8 mouse cellular contexts compared by ENCODE assay signal in the genomic region with DNA sequence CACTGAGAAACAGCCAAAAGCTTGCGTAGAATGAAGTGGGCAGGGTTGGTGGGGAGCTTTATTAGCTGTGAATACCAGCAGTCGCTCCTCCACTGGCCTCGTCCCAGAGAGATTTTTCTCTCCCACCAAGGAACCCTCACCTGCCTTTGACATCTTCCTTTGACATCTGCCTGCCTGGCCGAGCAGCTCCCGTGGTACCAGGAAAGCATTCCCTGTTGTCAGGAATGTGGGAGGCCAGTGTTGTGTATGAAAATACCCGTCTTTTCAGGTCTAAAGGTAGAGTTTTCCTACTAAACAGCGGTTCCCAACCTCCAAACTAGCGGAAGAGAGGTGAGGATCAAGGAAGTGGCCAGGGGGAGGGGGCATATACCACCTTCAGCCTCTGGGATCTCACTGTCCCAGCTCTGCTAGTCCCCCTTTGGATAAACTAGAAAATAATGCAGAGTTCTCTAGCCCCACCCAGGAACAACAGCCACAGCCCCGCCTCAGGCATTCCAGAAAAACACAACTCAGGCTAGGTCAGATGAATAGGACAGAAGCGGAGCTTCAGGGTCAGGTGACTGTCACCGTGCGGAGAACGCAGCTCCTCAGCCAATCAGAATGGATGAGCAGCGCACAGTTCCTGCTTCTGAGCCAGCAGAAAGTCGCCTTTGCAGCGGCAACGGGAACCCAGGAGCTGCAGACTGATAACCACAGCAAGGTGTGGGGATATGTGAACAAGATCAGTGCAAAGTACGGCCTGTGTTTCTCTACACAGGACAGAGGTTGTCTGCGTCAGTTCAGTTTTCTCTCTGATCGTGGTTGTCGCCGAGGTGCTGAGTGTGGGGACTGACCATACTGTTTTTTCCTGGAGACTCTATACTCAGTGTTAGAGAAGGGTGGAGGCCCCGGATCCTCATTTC. TPM values are rescaled to one million over a fixed set of nuclear protein-coding genes. Genes with fewer than 3 reads are reported as not detected.
DNase-seq lines count a peak whose midpoint lies in the region; ATAC-seq and TF ChIP-seq lines count a peak whose summit lies in the region.

No protein-coding gene starts in this region.

- peak overlapping the region; percentile 48 for H3K27ac ChIP-seq in MEL (ENCODE audit: control insufficient read depth, low read depth, low read length)
- H3K27ac ChIP-seq in forebrain, embryonic 16.5 days (ENCODE audit: low read length) = no peak overlapping the region
- peak overlapping the region; percentile 77 for H3K27ac ChIP-seq in liver, embryonic 15.5 days (replicated peaks)
- no peak overlapping the region for H3K27ac ChIP-seq in neural tube, embryonic 11.5 days (ENCODE audit: low read depth, low read length)
- H3K27ac ChIP-seq in stomach, postnatal 0 days (replicated peaks) = 0 out of 2 replicates have a peak overlapping the region, but pooled peaks have one; percentile 24

- H3K79me2 ChIP-seq in MEL (ENCODE audit: control insufficient read depth, insufficient read depth, low read length, poor library complexity) = no peaks in the 10 kb centered on the region

- H3K36me3 ChIP-seq in MEL (ENCODE audit: control insufficient read depth in 1 of 2, insufficient read depth in 2 of 2, low read length in 2 of 2) = peaks cover 0 to 10% of the 10 kb centered on the region in 2 experiments; a peak in 2 of 4 replicates
- no peaks in the 10 kb centered on the region for H3K36me3 ChIP-seq in forebrain, embryonic 16.5 days (ENCODE audit: control insufficient read depth, insufficient read depth)
- H3K36me3 ChIP-seq in liver, embryonic 15.5 days (replicated peaks) = no peaks in the 10 kb centered on the region
- no peaks in the 10 kb centered on the region for H3K36me3 ChIP-seq in neural tube, embryonic 11.5 days (ENCODE audit: control insufficient read depth, insufficient read depth, low read length)
- H3K36me3 ChIP-seq in stomach, postnatal 0 days (ENCODE audit: control insufficient read depth, insufficient read depth, low read length) = no peaks in the 10 kb centered on the region

- intact Hi-C loops in heart, postnatal 25 days (cut with DNase I) = loop anchor here (2.0 kb wide), 1 partner anchor 16 kb away; no protein-coding TSS in a partner anchor

- H3K9me3 ChIP-seq in MEL (replicated peaks; ENCODE audit: insufficient read depth, low read length) = no peaks in the 10 kb centered on the region
- no peaks in the 10 kb centered on the region for H3K9me3 ChIP-seq in forebrain, embryonic 16.5 days (ENCODE audit: control insufficient read depth, low read length)
- H3K9me3 ChIP-seq in liver, embryonic 15.5 days (replicated peaks) = no peaks in the 10 kb centered on the region
- no peaks in the 10 kb centered on the region for H3K9me3 ChIP-seq in neural tube, embryonic 11.5 days (ENCODE audit: control insufficient read depth, low read length)
- no peaks in the 10 kb centered on the region for H3K9me3 ChIP-seq in stomach, postnatal 0 days (ENCODE audit: control insufficient read depth, low read length)

- TF ChIP-seq CTCF in MEL (IDR thresholded peaks at IDR 0.05 in 2 of 3, conservative IDR thresholded peaks at IDR 0.05 in 1 of 3; ENCODE audit: control insufficient read depth in 1 of 3, insufficient read depth in 1 of 3, low read depth in 2 of 3, low read length in 3 of 3, poor library complexity in 1 of 3, severe bottlenecking in 1 of 3) = no peak
- TF ChIP-seq CTCF in stomach, postnatal 0 days (IDR thresholded peaks at IDR 0.05; ENCODE audit: low read depth) = no peak

- peaks cover 9 to 11% of the 10 kb centered on the region in 2 experiments for H3K4me1 ChIP-seq in MEL (ENCODE audit: control insufficient read depth in 1 of 2, insufficient read depth in 2 of 2, low read length in 2 of 2)
- H3K4me1 ChIP-seq in forebrain, embryonic 16.5 days (replicated peaks; ENCODE audit: control insufficient read depth, insufficient read depth, low read length) = peaks cover 6% of the 10 kb centered on the region
- peaks cover 22% of the 10 kb centered on the region for H3K4me1 ChIP-seq in liver, embryonic 15.5 days (replicated peaks)
- 0 out of 2 replicates have a peak, but pooled peaks cover 3% of the 10 kb centered on the region for H3K4me1 ChIP-seq in neural tube, embryonic 11.5 days (ENCODE audit: control insufficient read depth, insufficient read depth, low read length)
- peaks cover 4% of the 10 kb centered on the region; the same call in 1 of the 2 replicates for H3K4me1 ChIP-seq in stomach, postnatal 0 days (replicated peaks; ENCODE audit: control insufficient read depth, insufficient read depth)

- TF ChIP-seq POLR2A in MEL (IDR thresholded peaks at IDR 0.05; ENCODE audit: control insufficient read depth in 1 of 2, insufficient read depth in 1 of 2, low read depth in 1 of 2, low read length in 2 of 2, poor library complexity in 1 of 2) = peak; percentile 48 to 74; a peak in 2 of 4 replicates

- DNase-seq in MEL (ENCODE audit: low read depth, low spot score) = peak; percentile 93
- DNase-seq in cerebellum, adult 18-20 months = peak; percentile 80 to 87
- peak; percentile 52 for DNase-seq in heart, postnatal 25 days (ENCODE audit: low spot score)
- peak; percentile 74 for DNase-seq in layer of hippocampus, adult 11-12 months (ENCODE audit: low spot score)
- DNase-seq in neural tube, embryonic 11.5 days (ENCODE audit: low spot score) = peak; percentile 72
- DNase-seq in stomach, postnatal 0 days (ENCODE audit: low spot score) = peak; percentile 68

- ATAC-seq in forebrain, embryonic 16.5 days = peak; percentile 95
- ATAC-seq in liver, embryonic 15.5 days (ENCODE audit: insufficient read depth) = peak; percentile 94
- ATAC-seq in neural tube, embryonic 11.5 days (ENCODE audit: insufficient read depth, low FRiP score, low TSS enrichment) = peak; percentile 97
- ATAC-seq in stomach, postnatal 0 days (ENCODE audit: low FRiP score, low TSS enrichment) = peak; percentile 90

- peak overlapping the region; percentile 95 for H3K4me2 ChIP-seq in forebrain, embryonic 16.5 days (ENCODE audit: low read length)
- peak overlapping the region; percentile 78 for H3K4me2 ChIP-seq in liver, embryonic 15.5 days
- H3K4me2 ChIP-seq in neural tube, embryonic 11.5 days (ENCODE audit: low read depth) = peak overlapping the region; percentile 74
- H3K4me2 ChIP-seq in stomach, postnatal 0 days (replicated peaks; ENCODE audit: low read depth) = peak overlapping the region; percentile 68

- H3K9ac ChIP-seq in MEL (ENCODE audit: control insufficient read depth, low read depth, low read length, poor library complexity, severe bottlenecking) = peak overlapping the region; percentile 67
- peak overlapping the region; percentile 61 for H3K9ac ChIP-seq in forebrain, embryonic 16.5 days (replicated peaks; ENCODE audit: low read depth, low read length)
- H3K9ac ChIP-seq in liver, embryonic 15.5 days = peak overlapping the region; percentile 48; the same call in 1 of the 2 replicates
- H3K9ac ChIP-seq in neural tube, embryonic 11.5 days (ENCODE audit: low read length) = peak overlapping the region; percentile 44
- H3K9ac ChIP-seq in stomach, postnatal 0 days (ENCODE audit: low read length) = peak overlapping the region; percentile 43; the same call in 1 of the 2 replicates

- H3K4me3 ChIP-seq in MEL (ENCODE audit: control insufficient read depth in 1 of 2, insufficient read depth in 1 of 2, low read depth in 2 of 2, low read length in 2 of 2) = peak overlapping the region; percentile 59 to 77
- H3K4me3 ChIP-seq in forebrain, embryonic 16.5 days (replicated peaks; ENCODE audit: low read length) = peak overlapping the region; percentile 49
- H3K4me3 ChIP-seq in liver, embryonic 15.5 days (replicated peaks) = peak overlapping the region; percentile 54
- H3K4me3 ChIP-seq in neural tube, embryonic 11.5 days (ENCODE audit: low read depth, low read length) = peak overlapping the region; percentile 38
- peak overlapping the region; percentile 38 for H3K4me3 ChIP-seq in stomach, postnatal 0 days (ENCODE audit: low read depth, low read length)

- peaks cover 5 to 8% of the 10 kb centered on the region in 2 experiments; a peak in 3 of 4 replicates for H3K27me3 ChIP-seq in MEL (ENCODE audit: control insufficient read depth in 1 of 2, insufficient read depth in 2 of 2, low read length in 2 of 2)
- H3K27me3 ChIP-seq in forebrain, embryonic 16.5 days (replicated peaks; ENCODE audit: control insufficient read depth, insufficient read depth, low read length) = no peaks in the 10 kb centered on the region
- H3K27me3 ChIP-seq in liver, embryonic 15.5 days = no peaks in the 10 kb centered on the region
- no peaks in the 10 kb centered on the region for H3K27me3 ChIP-seq in neural tube, embryonic 11.5 days (ENCODE audit: control insufficient read depth, insufficient read depth, low read length)
- no peaks in the 10 kb centered on the region for H3K27me3 ChIP-seq in stomach, postnatal 0 days (ENCODE audit: control insufficient read depth, insufficient read depth, low read length)

- TF ChIP-seq EP300 in MEL (IDR thresholded peaks at IDR 0.05; ENCODE audit: low read depth in 1 of 2, low read length in 2 of 2) = no peak
- TF ChIP-seq EP300 in stomach, postnatal 0 days (optimal IDR thresholded peaks at IDR 0.05) = no peak

- WGBS in forebrain, embryonic 16.5 days = 6% methylated on average over 23 of the region's 23 CpGs
- WGBS in liver, embryonic 15.5 days (ENCODE audit: insufficient replicate concordance) = 14% methylated on average over 23 of the region's 23 CpGs
- 7% methylated on average over 23 of the region's 23 CpGs for WGBS in neural tube, embryonic 11.5 days
- 7% methylated on average over 23 of the region's 23 CpGs for WGBS in stomach, postnatal 0 days

- no peak for TF ChIP-seq RAD21 in MEL (IDR thresholded peaks at IDR 0.05; ENCODE audit: low read depth, low read length)

RNA-seq across cellular contexts. Expression of a gene that starts 20.0 kb away (rescaled TPM):
- 9.0 and 9.1 TPM in 2 replicates for total RNA-seq in MEL (2012; rRNA removed)
- 1 to 10 TPM in 1 of 2 experiments, not detected in 1; 9.9 TPM for polyA plus RNA-seq in MEL (2012; ENCODE audit: insufficient read depth in 1 of 2, insufficient read length in 2 of 2, low read depth in 1 of 2, low replicate concordance in 2 of 2, missing spikeins in 1 of 2)
- polyA plus RNA-seq in forebrain, embryonic 16.5 days (2015; fragmentation: Nextera tagmentation; extraction: Ambion mirVana) = 14.4 and 17.8 TPM in 2 replicates
- 1 to 10 TPM; 7.9 to 9.3 TPM for total RNA-seq in heart, postnatal 25 days (2021)
- 4.0 and 4.3 TPM in 2 replicates for polyA plus RNA-seq in liver, embryonic 15.5 days (2015; fragmentation: Nextera tagmentation; extraction: Ambion mirVana)
- polyA plus RNA-seq in neural tube, embryonic 11.5 days (2014; fragmentation: Nextera tagmentation; extraction: Ambion mirVana) = 10.7 and 10.9 TPM in 2 replicates
- polyA plus RNA-seq in stomach, postnatal 0 days (2015; fragmentation: Nextera tagmentation; extraction: Ambion mirVana) = 6.7 and 7.6 TPM in 2 replicates

RNA-seq across cellular contexts. Expression of a gene that starts 32.3 kb away (rescaled TPM):
- 188 and 238 TPM in 2 replicates for total RNA-seq in MEL (2012; rRNA removed)
- polyA plus RNA-seq in MEL (2012; ENCODE audit: insufficient read depth in 1 of 2, insufficient read length in 2 of 2, low read depth in 1 of 2, low replicate concordance in 2 of 2, missing spikeins in 1 of 2) = 100 to 1,000 TPM in 1 of 2 experiments, 10 to 100 TPM in 1; 93.4 to 180 TPM
- 2.5 and 3.3 TPM in 2 replicates for polyA plus RNA-seq in forebrain, embryonic 16.5 days (2015; fragmentation: Nextera tagmentation; extraction: Ambion mirVana)
- 10 to 100 TPM; 11.3 to 13.9 TPM for total RNA-seq in heart, postnatal 25 days (2021)
- 2.3 and 2.9 TPM in 2 replicates for polyA plus RNA-seq in liver, embryonic 15.5 days (2015; fragmentation: Nextera tagmentation; extraction: Ambion mirVana)
- 1.8 and 1.9 TPM in 2 replicates for polyA plus RNA-seq in neural tube, embryonic 11.5 days (2014; fragmentation: Nextera tagmentation; extraction: Ambion mirVana)
- polyA plus RNA-seq in stomach, postnatal 0 days (2015; fragmentation: Nextera tagmentation; extraction: Ambion mirVana) = 2.4 and 2.6 TPM in 2 replicates

Comparison
In these comparisons a context has a peak if more than half of its experiments do, and no peak if none do; other contexts are left out.
1. H3K27ac ChIP-seq: peak in MEL (single experiment), liver, embryonic 15.5 days (single experiment) and stomach, postnatal 0 days (single experiment); none in forebrain, embryonic 16.5 days (single experiment) and neural tube, embryonic 11.5 days (single experiment).
2. RNA of a gene that starts 32.3 kb away (polyA plus RNA-seq): 93.4 to 180 TPM in MEL; 2.5 to 3.3 TPM in forebrain, embryonic 16.5 days, 2.3 to 2.9 TPM in liver, embryonic 15.5 days, 2.4 to 2.6 TPM in stomach, postnatal 0 days and 1.8 to 1.9 TPM in neural tube, embryonic 11.5 days; every median in the first group is over 10 times any median in the second.
3. Peak in every context shown above with its lines, with median percentiles within 50 percentile points of each other: DNase-seq, H3K4me3 ChIP-seq, H3K9ac ChIP-seq, ATAC-seq and H3K4me2 ChIP-seq.